Mouse (Mus musculus): ENCODE results near the gene Zcchc7.

The Zcchc7 gene

GRCm38 (mm10) chr4:44774890-44775289 lies 19.2 kb downstream of the Zcchc7 start:
- no peak for DNase-seq

- DNase-seq: peak; percentile 42 to 69
Observed at GRCm38 (mm10) chr4:44776651-44777050, 21.0 kb downstream of the Zcchc7 start.

- no peak for DNase-seq
Observed at GRCm38 (mm10) chr4:44777101-44777500, 21.4 kb downstream of the Zcchc7 start.

- no peak for DNase-seq
Observed at GRCm38 (mm10) chr4:44777711-44778110, 22.0 kb downstream of the Zcchc7 start.

GRCm38 (mm10) chr4:44778316-44778715 lies 22.6 kb downstream of the Zcchc7 start:
- DNase-seq: no peak

- peak; percentile 6 to 10 for DNase-seq
Observed at GRCm38 (mm10) chr4:44780462-44781157, 24.9 kb downstream of the Zcchc7 start.

GRCm38 (mm10) chr4:44781494-44781893 lies 25.8 kb downstream of the Zcchc7 start:
- DNase-seq: no peak

GRCm38 (mm10) chr4:44783566-44784292 lies 28.1 kb downstream of the Zcchc7 start:
- no peak for DNase-seq

- DNase-seq: no peak
Observed at GRCm38 (mm10) chr4:44812855-44813254, 57.2 kb downstream of the Zcchc7 start.

- no peak for DNase-seq
Observed at GRCm38 (mm10) chr4:44813770-44814169, 58.1 kb downstream of the Zcchc7 start.

GRCm38 (mm10) chr4:44816584-44816983 lies 60.9 kb downstream of the Zcchc7 start:
- DNase-seq: no peak

GRCm38 (mm10) chr4:44830609-44831008 lies 74.9 kb downstream of the Zcchc7 start:
- no peak for DNase-seq

GRCm38 (mm10) chr4:44851835-44852251 lies 96.2 kb downstream of the Zcchc7 start:
- no peak for DNase-seq

GRCm38 (mm10) chr4:44871591-44871990 lies 115.9 kb downstream of the Zcchc7 start:
- no peak for DNase-seq

- DNase-seq: no peak
Observed at GRCm38 (mm10) chr4:44872048-44872447, 116.4 kb downstream of the Zcchc7 start.

GRCm38 (mm10) chr4:44880065-44880623 lies 124.5 kb downstream of the Zcchc7 start:
- no peak for DNase-seq

GRCm38 (mm10) chr4:44886143-44886542 lies 130.5 kb downstream of the Zcchc7 start:
- DNase-seq: no peak

GRCm38 (mm10) chr4:44891344-44891743 lies 135.7 kb downstream of the Zcchc7 start:
- DNase-seq: no peak

- no peak for DNase-seq
Observed at GRCm38 (mm10) chr4:44905651-44906271, 150.1 kb downstream of the Zcchc7 start.

- DNase-seq: no peak
Observed at GRCm38 (mm10) chr4:44906399-44906798, 150.7 kb downstream of the Zcchc7 start.

- peak; percentile 11 to 17 for DNase-seq
Observed at GRCm38 (mm10) chr4:44910065-44910464, 154.4 kb downstream of the Zcchc7 start.

- no peak for DNase-seq
Observed at GRCm38 (mm10) chr4:44910857-44911256, 155.2 kb downstream of the Zcchc7 start.

- no peak for DNase-seq
Observed at GRCm38 (mm10) chr4:44917312-44917848, 161.7 kb downstream of the Zcchc7 start.
